Mouse (Mus musculus) macrophage (primary cell): ENCODE results near the gene Cdnf. TPM values are rescaled to one million over a fixed set of nuclear protein-coding genes. Genes with fewer than 3 reads are reported as not detected.
A peak's percentile ranks its signal among the peaks of the same experiment; 100 is the strongest.

Experiments
- H3K27ac ChIP-seq: fragments of 350-480 bp; formaldehyde crosslinking; 2 replicates; pipeline ENCODE4 v1.9.0; 2021
- H3K36me3 ChIP-seq: fragments of 350-480 bp; formaldehyde crosslinking; 2 replicates; pipeline ENCODE4 v1.9.0; 2021; ENCODE audit errors: inconsistent target
- H3K4me3 ChIP-seq: fragments of 350-480 bp; formaldehyde crosslinking; 2 replicates; pipeline ENCODE4 v1.9.0; 2021; ENCODE audit errors: inconsistent target
- H3K79me2 ChIP-seq: fragments of 350-480 bp; formaldehyde crosslinking; 2 replicates; pipeline ENCODE4 v1.9.0; 2021; ENCODE audit errors: inconsistent target
- WGBS: methylation state at CpG from one replicate; pipeline ENCODE4 v1.1.7; 2026; ENCODE audit warnings: inconsistent platforms; ENCODE audit not compliant: missing documents; 5-methylcytosine and 5-hydroxymethylcytosine counted together
- polyA plus RNA-seq: library from polyadenylated mRNA; stranded (reverse); fragments of 250-400 nt; gene quantifications from 3 replicates; pipeline ENCODE4 v1.2.4, GENCODE M21; 2018; ENCODE audit warnings: inconsistent platforms
- total RNA-seq, 78 experiments: library from RNA; depleted of rRNA; stranded (reverse); fragments of 250-400 nt; gene quantifications; 1 replicate in 9 of 78; 2 replicates in 24 of 78; 3 replicates in 43 of 78; 4 replicates in 2 of 78; pipeline ENCODE4 v1.2.4; 2018; ENCODE audit warnings: inconsistent platforms in 56 of 78

Cdnf gene
- total RNA-seq (2018; cell fraction: chromatin; rRNA removed), result 1 to 10 TPM in 5 of 26 experiments, under 1 TPM in 7, not detected in 14; 0.26 to 2.0 (median 0.74) TPM
- 1 to 10 TPM in 5 of 26 experiments, under 1 TPM in 21; 0.28 to 1.9 (median 0.62) TPM for total RNA-seq (2018; cell fraction: cytosol; rRNA removed)
- 1 to 10 TPM in 2 of 26 experiments, under 1 TPM in 17, not detected in 7; 0.21 to 1.9 (median 0.44) TPM for total RNA-seq (2018; cell fraction: nucleus; rRNA removed)
- 0.56 to 1.2 TPM (median 0.57 TPM) in 3 replicates for polyA plus RNA-seq

GRCm38 (mm10) chr2:3512552-3513454, at the start of gene Cdnf, which contains the start of the genes Gm45902 and Hspa14:
Cdnf (plus strand) TSS chr2:3513030.
Gm45902 (minus strand) TSS chr2:3512790.
Hspa14 (minus strand) TSS chr2:3512814.
- 1% methylated on average over 60 of the region's 60 CpGs for WGBS
- Histone ChIP-seq H3K27ac (peak within 1 kb of the TSS; percentile 59), H3K4me3 (peak within 1 kb of the TSS; percentile 99), H3K36me3 (peaks cover 25% of the 10 kb centered on the region), H3K79me2 (peaks cover 47% of the 10 kb centered on the region)

GRCm38 (mm10) chr2:3473891-3474290, 38.9 kb upstream of the Cdnf start:
- H3K27ac ChIP-seq, result peak overlapping the region; percentile 10; the same call in 1 of the 2 replicates
- WGBS, result 3% methylated on average over 12 of the region's 12 CpGs
- H3K4me3 ChIP-seq, result peak overlapping the region; percentile 51
- H3K36me3 ChIP-seq, result no peaks in the 10 kb centered on the region
- peaks cover 21% of the 10 kb centered on the region for H3K79me2 ChIP-seq

GRCm38 (mm10) chr2:3474361-3474805, 38.4 kb upstream of the Cdnf start:
- under 1% methylated on average over 46 of the region's 46 CpGs for WGBS
- peak overlapping the region; percentile 10; the same call in 1 of the 2 replicates for H3K27ac ChIP-seq
- no peaks in the 10 kb centered on the region for H3K36me3 ChIP-seq
- peak overlapping the region; percentile 51 for H3K4me3 ChIP-seq
- peaks cover 21% of the 10 kb centered on the region for H3K79me2 ChIP-seq

- peak within 1 kb of the TSS; percentile 60 for H3K4me3 ChIP-seq
- H3K36me3 ChIP-seq, result no peaks in the 10 kb centered on the region
- WGBS, result under 1% methylated on average over 42 of the region's 42 CpGs
- peaks cover 21% of the 10 kb centered on the region for H3K79me2 ChIP-seq
- H3K27ac ChIP-seq, result peak within 1 kb of the TSS; percentile 54
Observed at GRCm38 (mm10) chr2:3474861-3475283, 38.0 kb upstream of the Cdnf start, which contains the start of gene Suv39h2. Suv39h2 (minus strand) TSS chr2:3475031.

- H3K79me2 ChIP-seq, result peaks cover 21% of the 10 kb centered on the region
- peak overlapping the region; percentile 54 for H3K27ac ChIP-seq
- peak overlapping the region; percentile 60; the same call in 1 of the 2 replicates for H3K4me3 ChIP-seq
- H3K36me3 ChIP-seq, result no peaks in the 10 kb centered on the region
- 64% methylated on average over 3 of the region's 3 CpGs for WGBS
Observed at GRCm38 (mm10) chr2:3475746-3476251, 37.0 kb upstream of the Cdnf start.

GRCm38 (mm10) chr2:3480239-3480638, 32.6 kb upstream of the Cdnf start:
- Histone ChIP-seq H3K79me2 (no peaks in the 10 kb centered on the region), H3K4me3 (no peak overlapping the region), H3K36me3 (no peaks in the 10 kb centered on the region), H3K27ac (no peak overlapping the region)
- WGBS, result 72% methylated on average over 3 of the region's 3 CpGs

- WGBS, result 94% methylated on average over 3 of the region's 3 CpGs
- H3K79me2 ChIP-seq, result no peaks in the 10 kb centered on the region
- H3K4me3 ChIP-seq, result no peak overlapping the region
- H3K27ac ChIP-seq, result no peak overlapping the region
- H3K36me3 ChIP-seq, result peaks cover 48% of the 10 kb centered on the region
Observed at GRCm38 (mm10) chr2:3489816-3490215, 23.0 kb upstream of the Cdnf start.

- no peaks in the 10 kb centered on the region for H3K79me2 ChIP-seq
- H3K27ac ChIP-seq, result no peak overlapping the region
- H3K4me3 ChIP-seq, result no peak overlapping the region
- peaks cover 75% of the 10 kb centered on the region for H3K36me3 ChIP-seq
- WGBS, result 83% methylated on average over 3 of the region's 3 CpGs
Observed at GRCm38 (mm10) chr2:3493833-3494409, 18.9 kb upstream of the Cdnf start.

- 98% methylated on average over 6 of the region's 6 CpGs for WGBS
Observed at GRCm38 (mm10) chr2:3499543-3499942, 13.3 kb upstream of the Cdnf start.

GRCm38 (mm10) chr2:3500886-3501285, 11.9 kb upstream of the Cdnf start:
- Histone ChIP-seq H3K36me3 (peaks cover 62% of the 10 kb centered on the region), H3K79me2 (peaks cover 23% of the 10 kb centered on the region), H3K27ac (no peak overlapping the region), H3K4me3 (no peak overlapping the region)
- WGBS, result 80% methylated on average over 5 of the region's 5 CpGs

More at GRCm38 (mm10) chr2:3499543-3499942, 13.3 kb upstream of the Cdnf start:
- peaks cover 62% of the 10 kb centered on the region for H3K36me3 ChIP-seq
- no peak overlapping the region for H3K4me3 ChIP-seq
- peak overlapping the region; percentile 22; the same call in 1 of the 2 replicates for H3K27ac ChIP-seq
- peaks cover 10% of the 10 kb centered on the region; the same call in 1 of the 2 replicates for H3K79me2 ChIP-seq

- H3K27ac ChIP-seq, result peak overlapping the region; percentile 52
- peaks cover 32% of the 10 kb centered on the region for H3K36me3 ChIP-seq
- peak overlapping the region; percentile 99 for H3K4me3 ChIP-seq
- whole genome bisulfite sequencing, result 0% methylated on average over 15 of the region's 15 CpGs
- H3K79me2 ChIP-seq, result peaks cover 51% of the 10 kb centered on the region
Observed at GRCm38 (mm10) chr2:3512076-3512475, 754 bp upstream of the Cdnf start.

- no peaks in the 10 kb centered on the region for H3K36me3 ChIP-seq
- WGBS, result 88% methylated on average over 4 of the region's 4 CpGs
- no peak overlapping the region for H3K27ac ChIP-seq
- no peaks in the 10 kb centered on the region for H3K79me2 ChIP-seq
- H3K4me3 ChIP-seq, result no peak overlapping the region
Observed at GRCm38 (mm10) chr2:3522558-3522957, 9.7 kb downstream of the Cdnf start.

GRCm38 (mm10) chr2:3526288-3526687, 13.5 kb downstream of the Cdnf start:
- no peaks in the 10 kb centered on the region for H3K36me3 ChIP-seq
- no peak overlapping the region; the same call in 1 of the 2 replicates for H3K4me3 ChIP-seq
- 25% methylated on average over 6 of the region's 6 CpGs for WGBS
- no peaks in the 10 kb centered on the region for H3K79me2 ChIP-seq
- no peak overlapping the region for H3K27ac ChIP-seq
